Mouse (Mus musculus): ENCODE data around the gene Rcbtb2.

- TF ChIP-seq POLR2A (IDR thresholded peaks at IDR 0.05; ENCODE audit: low read depth, low read length) (no peak), CTCF (conservative IDR thresholded peaks at IDR 0.05; ENCODE audit: insufficient read depth, insufficient read length, low read depth, low read length) (no peak)
Measured at GRCm38 (mm10) chr14:73131856-73132410, 9.1 kb downstream of the Rcbtb2 start.
